Mouse (Mus musculus) G1E-ER4 (cell line): Measurements from ENCODE around the gene Mycbp2. TPM values are rescaled to one million over a fixed set of nuclear protein-coding genes. Genes with fewer than 3 reads are reported as not detected.

Source experiments
- GATA1 ChIP-seq: IDR thresholded peaks from one replicate; pipeline ENCODE4 v1.8.0; 2012; ENCODE audit warnings: low read length, inconsistent platforms
- polyA plus RNA-seq: library from polyadenylated mRNA; stranded (reverse); fragments of >175 nt; gene quantifications from 2 replicates; pipeline ENCODE4 v1.2.3, GENCODE M21; 2012

Mycbp2 gene
- polyA plus RNA-seq, 1 experiment = 7.0 TPM

DNA sequence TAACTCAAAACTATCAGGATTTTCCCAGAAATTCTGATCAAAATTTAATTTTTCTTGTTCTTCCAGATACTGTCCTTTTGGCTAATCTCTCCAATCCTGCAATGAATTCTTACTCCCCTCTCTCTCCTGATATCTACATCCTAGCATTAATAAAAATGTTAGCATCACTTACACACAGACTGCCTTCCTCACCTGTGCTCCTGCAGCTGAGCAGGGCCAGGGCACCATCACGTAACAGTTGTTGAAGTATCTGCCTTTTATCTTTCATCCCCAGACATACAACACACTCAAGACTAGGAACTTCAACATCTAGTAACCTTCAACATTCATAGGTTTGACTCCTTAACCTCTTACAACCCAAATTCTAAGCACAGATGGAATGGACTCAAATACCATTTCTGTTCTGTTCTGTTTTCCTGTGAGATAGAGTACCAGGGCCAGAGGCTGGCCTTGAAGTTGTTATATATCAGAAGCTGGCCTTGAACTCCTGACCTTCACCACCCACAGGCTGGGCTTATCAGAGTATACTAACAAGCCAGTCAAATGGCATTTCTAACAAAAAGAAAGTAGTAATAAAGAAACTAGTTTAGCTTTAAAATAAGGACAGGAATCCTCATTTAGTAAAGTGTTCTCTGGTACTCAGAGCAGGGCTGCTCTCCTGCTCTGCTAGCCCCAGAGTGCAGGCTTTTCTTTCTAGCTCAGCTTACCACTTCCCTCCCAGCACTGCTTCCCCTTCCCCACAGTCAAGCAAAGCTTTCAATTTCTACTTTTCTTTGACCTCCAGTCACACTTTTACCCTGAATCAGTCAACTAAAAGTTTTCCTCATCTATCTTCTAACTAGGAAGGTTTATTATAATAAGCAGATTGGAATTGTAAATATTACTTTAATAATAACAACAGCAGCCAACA lies 5.0 kb downstream of the Mycbp2 start:
- no peak for TF ChIP-seq GATA1

DNA sequence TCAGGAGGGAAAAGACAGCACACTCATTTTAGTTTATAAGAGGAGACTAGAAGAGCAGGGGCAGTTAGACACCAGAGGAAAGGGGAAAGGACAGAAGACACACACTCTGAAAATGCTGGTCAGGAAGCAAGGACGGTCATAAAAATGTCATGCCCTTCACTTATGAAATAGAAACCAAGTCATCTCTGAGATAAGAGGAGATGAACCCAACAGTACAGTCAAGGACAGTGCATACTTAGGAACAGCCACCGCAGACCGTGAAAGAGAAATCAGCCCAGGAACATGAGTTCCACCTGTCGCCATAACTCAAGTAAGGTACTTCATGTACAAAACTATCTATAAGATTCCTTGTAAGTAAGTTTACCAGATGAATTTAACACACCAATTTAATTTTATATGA lies 33.7 kb downstream of the Mycbp2 start:
- TF ChIP-seq GATA1 = no peak

DNA sequence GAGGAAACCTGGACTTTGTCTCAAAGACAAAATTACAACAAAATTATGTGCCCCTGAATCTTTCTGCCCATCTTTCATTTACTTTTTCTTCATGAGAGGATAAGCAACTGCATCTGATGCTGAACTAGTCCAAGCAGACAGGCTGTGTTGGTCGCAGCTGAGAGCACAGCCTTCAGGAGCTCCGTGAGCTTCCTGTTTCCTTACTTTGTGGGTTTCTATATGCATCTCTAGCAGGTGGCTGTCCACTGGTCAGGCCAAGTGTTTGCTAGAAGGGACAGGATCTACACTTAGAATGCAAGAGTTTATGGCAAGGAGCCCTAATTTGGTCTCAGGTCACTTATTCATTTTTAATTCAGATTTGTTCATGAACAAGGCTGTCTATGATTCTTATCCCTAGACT lies 50.4 kb downstream of the Mycbp2 start:
- TF ChIP-seq GATA1 = no peak

DNA sequence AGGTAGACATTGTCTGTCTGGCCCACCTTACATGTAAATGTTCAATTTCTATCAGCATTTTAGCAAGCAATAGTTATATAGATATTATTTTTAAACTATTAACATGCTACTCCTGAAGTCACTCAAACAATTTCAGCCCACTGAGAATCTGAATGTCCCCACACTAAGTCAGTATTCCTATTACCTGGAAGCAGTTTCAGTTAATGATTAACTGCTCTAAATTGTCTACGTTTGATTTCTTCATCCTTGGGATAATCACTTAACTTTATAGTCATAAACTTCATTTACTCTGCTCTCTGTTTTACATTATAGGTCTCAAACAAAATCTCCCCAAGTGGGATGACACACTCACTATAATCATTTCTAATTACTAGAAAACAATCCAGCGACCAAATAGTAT lies 60.0 kb downstream of the Mycbp2 start:
- no peak for TF ChIP-seq GATA1

DNA sequence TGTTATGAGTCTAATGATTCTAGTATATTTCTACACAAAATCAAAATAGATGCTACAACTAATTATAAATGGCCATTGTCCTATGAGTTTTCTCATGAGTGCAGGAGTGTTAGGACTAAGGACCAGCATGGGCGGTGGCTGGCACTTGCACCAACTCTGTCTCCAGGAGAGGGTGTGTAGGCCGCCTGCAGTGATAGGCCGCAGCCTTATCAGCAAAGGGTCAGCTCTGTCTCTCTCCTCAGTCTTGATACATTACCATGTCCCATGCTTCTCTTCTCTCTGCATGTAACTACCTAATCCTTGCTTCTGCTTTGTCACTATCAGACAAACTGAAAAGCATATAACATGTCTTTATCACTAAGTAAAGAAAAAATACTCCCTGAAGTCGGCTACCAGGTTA lies 69.9 kb downstream of the Mycbp2 start:
- no peak for TF ChIP-seq GATA1

DNA sequence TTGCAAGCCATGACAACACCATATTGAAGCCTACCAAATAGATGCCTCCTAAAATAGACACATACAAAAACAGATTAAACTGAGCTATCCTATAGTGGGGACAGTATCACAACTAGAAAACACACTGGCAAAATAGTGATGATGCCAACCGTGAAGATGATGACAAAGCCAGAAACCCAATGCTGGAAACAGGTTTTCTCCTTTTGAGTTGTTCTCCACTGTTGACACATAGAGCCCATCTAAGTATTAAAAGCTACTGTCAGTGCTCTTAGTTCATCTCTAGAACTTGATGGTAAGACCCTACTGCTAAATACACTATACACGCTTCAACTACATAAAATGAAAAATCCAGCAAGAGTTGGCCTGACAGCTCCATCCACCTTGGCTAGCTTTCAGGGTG lies 86.2 kb downstream of the Mycbp2 start:
- no peak for TF ChIP-seq GATA1

DNA sequence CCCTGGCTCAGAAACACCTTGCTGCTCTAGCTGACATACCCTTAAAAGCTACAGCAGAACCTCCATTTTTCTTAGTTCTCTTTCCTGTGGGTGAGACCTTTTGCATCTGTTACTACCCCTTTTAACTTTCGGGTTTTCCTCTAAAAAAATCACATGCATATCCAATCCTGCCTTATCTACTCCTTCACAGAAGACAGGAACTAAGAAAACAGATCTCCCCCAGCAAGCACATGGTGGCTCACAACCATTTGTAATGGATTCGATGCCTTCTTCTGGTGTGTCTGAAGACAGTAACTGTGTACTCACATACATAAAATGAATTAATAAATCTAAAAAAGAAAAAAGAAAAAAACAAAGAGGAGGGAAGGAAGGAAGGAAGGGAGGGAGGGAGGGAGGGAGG lies 87.9 kb downstream of the Mycbp2 start:
- TF ChIP-seq GATA1 = no peak

DNA sequence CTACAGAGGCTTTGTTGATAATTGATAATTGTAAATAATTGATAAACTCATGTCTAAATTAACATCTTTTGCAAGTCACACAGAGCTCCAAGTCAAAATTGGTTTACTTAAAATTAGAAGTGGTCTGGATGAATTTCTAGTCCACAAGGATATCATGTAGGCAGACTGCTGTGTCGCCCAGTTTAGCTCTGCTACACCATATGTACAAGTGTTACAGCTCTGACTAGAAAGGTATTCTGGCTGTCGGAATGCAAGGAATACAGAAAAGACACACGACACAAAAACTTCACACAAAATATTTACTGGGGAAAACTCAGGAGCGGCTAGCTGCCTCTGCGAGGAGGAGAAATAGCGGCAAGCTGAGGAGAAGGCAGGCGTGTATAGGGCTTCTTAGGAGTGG lies 89.7 kb downstream of the Mycbp2 start:
- TF ChIP-seq GATA1 = no peak

DNA sequence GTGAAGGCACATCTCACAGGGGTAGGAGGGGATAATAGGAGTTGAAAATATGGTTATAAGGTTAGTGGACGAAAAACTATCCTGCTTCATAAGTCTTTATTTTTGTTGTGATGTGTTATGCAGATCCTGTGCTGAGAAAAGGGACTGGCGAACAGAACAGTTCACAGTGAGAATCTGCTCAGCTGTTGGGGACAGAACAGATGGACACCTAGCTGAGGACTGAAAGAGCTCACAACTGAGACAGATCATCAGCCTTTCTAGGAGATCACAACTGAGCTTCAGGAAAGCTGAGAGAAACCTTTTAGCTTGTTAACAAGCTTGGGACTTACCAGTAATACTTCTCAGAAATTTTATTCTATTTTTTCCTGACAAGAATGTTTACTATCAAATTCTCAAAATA lies 92.3 kb downstream of the Mycbp2 start:
- no peak for TF ChIP-seq GATA1

DNA sequence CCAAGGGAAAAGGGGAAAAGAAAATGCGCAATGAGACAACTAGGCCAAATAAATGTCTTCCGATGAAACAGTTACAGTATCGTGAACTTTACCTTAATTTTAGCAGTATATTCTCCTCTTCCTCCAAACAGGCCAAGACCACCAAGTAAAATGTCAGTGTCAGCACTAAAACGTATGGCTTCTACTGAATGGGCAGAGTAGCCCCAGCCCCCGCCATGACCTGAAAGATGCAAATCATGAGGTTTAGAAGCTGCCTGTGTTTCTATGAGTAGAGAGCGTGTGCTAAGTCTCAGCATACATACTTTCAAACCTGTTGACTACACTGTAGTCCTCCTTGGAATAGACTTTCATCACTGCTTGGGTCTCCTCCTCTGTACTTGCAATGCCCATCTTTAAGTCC lies 104.6 kb downstream of the Mycbp2 start:
- TF ChIP-seq GATA1 = no peak

DNA sequence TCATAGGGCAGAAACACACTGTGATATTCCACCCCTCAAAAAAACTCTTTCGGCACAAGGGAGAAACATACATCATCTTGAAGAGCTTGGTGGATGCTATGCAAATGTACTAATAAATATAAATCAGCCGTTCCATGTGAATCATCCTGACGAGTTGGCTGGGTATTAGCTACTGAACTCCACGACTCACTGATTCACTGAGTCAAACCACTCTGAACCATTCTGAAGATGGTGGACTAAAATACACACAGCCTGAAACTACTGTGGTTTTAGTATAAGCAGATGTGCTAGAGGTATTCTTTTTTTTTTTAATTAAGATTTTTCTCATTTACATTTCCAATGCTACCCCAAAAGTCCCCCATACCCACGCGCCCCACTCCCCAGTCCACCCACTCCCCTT lies 111.8 kb downstream of the Mycbp2 start:
- TF ChIP-seq GATA1 = no peak

DNA sequence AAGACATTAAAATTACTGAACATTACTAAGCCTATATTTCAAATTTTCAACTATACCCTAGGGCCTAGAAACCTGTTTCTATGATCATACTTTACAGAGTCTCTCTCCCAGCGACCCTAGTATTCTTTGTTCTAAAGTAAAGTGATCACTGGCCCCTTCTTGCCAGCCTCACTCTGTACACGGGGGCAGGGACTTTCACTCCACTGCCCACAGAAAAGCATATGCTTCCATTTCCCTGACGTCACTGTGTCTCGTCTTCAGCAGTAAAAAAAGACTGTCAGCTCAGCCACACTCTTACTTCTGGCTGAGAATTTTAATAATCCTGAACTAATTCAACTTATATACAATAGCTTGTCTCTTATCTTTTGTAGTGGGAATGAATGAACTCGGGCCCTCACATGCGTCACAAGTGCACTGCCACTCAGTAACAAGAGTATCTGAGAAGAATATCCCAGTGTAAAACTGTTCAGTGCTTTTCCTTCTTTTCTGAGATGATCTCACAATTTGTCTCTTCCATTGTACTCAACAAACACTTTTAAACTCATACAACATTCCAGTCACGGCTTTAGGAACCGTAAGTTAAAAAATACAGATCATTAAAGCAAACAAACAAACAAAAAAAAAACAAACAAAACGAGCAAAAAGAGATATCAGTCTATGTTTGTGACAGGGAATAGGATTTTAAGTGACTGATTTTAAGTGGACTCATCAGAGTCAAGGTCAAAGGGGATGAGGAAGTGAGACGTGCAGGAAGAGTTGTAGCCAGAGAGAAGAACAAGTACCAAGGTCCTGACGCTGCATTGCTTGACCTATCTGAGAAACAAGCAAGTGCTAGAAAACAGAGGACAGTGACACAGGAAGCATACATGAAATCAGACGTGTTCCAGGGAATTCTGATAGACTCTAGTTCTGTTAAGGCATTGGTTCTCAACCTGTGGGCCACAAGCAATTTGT lies 112.7 kb downstream of the Mycbp2 start:
- no peak for TF ChIP-seq GATA1

DNA sequence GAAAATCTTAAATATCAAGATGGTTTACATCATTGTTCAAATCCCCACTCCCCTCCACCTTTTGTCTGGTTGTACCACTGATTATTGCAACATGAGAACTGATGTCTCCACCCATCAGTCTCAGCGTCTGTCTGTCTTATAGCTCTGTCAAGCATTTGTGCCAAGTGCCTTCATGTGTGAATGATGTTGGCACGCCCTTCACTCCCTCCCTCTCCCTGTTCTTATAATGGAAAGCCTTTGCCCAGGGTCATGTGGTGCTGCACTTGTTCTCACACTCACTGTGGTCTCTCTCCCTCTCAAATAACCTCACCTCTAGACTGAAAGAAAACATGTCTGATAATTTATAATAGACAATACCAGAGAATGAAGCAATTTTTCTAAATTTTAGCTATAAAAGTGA lies 124.3 kb downstream of the Mycbp2 start:
- no peak for TF ChIP-seq GATA1

DNA sequence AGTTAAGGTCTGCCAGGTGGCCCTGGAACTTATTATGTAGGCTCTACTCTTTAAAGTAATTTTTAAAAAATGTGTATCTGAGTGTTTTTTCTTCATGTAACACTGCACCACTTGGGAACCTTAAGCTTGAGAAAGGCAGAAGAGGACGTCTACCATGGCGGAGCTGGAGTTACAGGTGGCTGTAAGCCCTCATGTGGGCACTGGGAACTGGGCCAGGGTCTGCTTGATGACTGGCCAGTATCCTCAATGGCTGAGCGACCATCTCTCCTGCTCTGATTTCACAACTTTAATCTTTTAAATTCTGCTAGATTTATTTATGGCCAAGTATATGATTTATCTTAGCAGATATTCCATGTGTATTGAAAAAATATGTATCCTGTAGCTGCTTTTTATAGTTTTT lies 124.9 kb downstream of the Mycbp2 start:
- TF ChIP-seq GATA1 = no peak

DNA sequence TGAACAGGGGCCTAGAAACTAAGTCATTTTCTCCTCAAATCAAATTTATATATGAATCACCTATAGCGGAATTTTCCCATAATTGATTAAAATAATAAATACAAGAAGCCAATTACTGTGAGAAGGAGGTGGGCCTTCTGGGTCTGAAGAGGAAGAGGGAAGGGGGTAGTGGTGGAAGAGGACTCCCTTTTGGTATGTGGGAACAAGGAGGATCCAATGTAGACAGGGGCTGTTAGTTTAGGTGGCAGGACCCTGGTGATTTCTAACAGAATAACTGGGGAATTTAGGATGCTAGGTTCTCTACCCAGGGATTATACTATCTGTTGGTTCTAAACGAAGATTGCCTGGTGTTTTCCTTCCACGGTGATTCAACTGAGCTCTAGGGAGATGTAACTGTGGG lies 130.3 kb downstream of the Mycbp2 start:
- no peak for TF ChIP-seq GATA1

DNA sequence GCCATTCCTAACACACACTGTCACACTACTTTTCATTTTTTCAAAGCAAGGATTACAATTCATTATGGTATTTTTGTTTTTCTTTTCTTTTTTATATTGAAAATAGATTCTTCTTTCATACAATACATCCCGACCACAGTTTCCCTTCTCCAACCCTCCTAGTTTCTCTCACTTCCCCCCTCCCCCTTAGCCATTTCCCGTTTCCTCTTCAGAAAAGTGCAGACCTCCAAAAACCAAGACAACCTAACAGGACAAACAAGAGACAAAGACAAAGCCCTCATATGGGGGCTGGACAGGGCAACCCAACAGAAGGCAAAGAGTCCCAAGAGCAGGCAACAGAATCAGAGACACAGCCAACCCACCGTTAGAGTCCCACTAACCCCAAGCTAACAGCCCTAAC lies 160.0 kb downstream of the Mycbp2 start:
- TF ChIP-seq GATA1 = no peak
